Mouse (Mus musculus): ENCODE data around the gene Sik2.

DNA sequence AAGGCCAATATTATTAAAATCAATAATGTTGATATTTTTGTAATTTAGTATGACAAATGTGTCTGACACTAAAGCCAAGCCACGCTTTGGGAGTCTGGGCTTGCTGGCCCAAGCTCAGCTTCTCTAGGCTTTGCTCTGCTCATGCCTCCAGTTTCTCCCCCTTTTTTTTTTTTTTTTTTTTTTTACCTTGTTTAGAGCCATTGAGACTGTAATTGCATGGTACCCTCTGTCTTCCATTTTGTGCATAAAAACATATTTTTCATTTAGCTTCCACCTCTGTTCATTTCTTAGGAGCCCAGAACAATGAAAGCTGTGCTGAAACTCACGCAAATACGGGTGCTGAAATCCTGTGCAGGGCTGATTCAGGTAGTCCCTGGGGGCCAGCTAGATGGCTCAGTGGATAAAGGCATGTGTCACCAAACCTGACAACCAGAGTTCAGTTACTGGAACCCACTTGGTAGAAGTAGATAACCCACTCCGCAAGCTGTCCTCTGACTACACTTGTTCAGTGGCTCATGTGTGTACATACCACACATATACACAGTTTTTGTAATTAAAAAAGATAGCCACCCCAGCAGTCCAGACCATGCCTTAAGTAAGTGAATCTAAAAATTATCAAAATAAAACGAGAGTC lies 153.6 kb downstream of the Sik2 start:
- TF ChIP-seq CTCF (IDR thresholded peaks at IDR 0.05; ENCODE audit: low read depth) (no peak), EP300 (IDR thresholded peaks at IDR 0.05; ENCODE audit: low read depth) (no peak)

Data from heart, postnatal 0 days (tissue).